Mouse (Mus musculus): Measurements from ENCODE around the gene Gm28919. TPM values are rescaled to one million over a fixed set of nuclear protein-coding genes. Genes with fewer than 3 reads are reported as not detected.
"Not testable (repeated sequence)": the region's sequence is repeated elsewhere in the genome, so short reads cannot be mapped to it uniquely, and the experiment has no call there.

Gm28919 gene
- not detected in 2 replicates for polyA plus RNA-seq (2012; rRNA removed)

GRCm38 (mm10) chrY:6583246-6583645 is at the start of gene Gm28919:
Gene Gm28919 (plus strand): TSS chrY:6583546.
- DNase-seq (ENCODE audit: extremely low spot score in 1 of 2, low spot score in 1 of 2), result not testable (repeated sequence)

Other genes starting within 250 kb of the Gm28919 start
- not detected in 2 replicates for gene Gm21719, start 99.3 kb downstream of the Gm28919 start, polyA plus RNA-seq (2012; rRNA removed)

Measured in frontal cortex, adult 2 months (tissue).